Mouse (Mus musculus): ENCODE data around the gene Vat1.

GRCm38 (mm10) chr11:101480912-101481311 is 14.9 kb upstream of the Vat1 start:
- TF ChIP-seq CTCF (IDR thresholded peaks at IDR 0.05; ENCODE audit: insufficient read depth, low read length) (no peak), POLR2A (IDR thresholded peaks at IDR 0.05; ENCODE audit: borderline replicate concordance, extremely low read depth, low read depth, low read length) (no peak)
